Mouse (Mus musculus): ENCODE measurements around the gene Csnk2a1.
"Not testable (repeated sequence)": the region's sequence is repeated elsewhere in the genome, so short reads cannot be mapped to it uniquely, and the experiment has no call there.

Csnk2a1 gene

DNA sequence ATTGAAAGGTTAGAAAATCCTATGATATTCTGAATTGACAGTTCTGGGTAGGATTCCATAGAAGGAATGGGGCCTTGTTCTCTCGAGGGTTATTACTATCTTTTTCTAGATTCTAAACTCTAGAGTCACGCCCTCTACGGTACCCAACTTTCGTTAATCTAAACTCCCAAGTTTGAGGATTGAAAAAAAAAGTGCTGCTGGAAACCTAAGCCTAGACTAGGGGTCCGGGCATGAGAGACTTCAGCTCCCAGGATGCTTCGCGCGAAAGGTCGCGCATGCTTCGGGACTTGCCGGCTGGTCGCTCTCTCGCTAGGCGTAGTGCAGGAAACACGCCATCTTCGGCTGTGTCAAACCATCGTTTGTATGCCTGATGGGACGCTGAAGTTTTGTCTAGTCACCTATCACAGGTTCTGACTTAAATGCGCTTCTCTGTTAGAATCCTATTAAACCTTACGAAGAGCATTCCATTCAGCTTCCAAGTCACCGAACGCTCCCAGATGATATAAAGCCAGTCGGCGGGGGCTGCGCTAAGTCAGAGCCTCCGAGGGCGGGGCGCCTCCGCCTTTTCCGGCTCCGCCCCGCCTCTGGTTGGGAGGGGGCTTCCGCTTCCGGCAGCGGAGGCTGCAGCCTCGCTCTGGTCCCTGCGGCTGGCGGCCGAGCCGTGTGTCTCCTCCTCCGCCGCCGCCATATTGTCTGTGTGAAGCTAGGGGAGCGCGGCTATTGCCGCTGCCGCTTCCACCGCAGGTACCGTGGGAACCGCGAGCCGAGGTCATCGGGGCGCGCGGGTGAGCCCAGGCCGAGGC, at the start of gene Csnk2a1:
TSS of gene Csnk2a1 (plus strand) at position 592 of the 803 bp plus-strand sequence.
- DNase-seq, result peak; percentile 96

DNA sequence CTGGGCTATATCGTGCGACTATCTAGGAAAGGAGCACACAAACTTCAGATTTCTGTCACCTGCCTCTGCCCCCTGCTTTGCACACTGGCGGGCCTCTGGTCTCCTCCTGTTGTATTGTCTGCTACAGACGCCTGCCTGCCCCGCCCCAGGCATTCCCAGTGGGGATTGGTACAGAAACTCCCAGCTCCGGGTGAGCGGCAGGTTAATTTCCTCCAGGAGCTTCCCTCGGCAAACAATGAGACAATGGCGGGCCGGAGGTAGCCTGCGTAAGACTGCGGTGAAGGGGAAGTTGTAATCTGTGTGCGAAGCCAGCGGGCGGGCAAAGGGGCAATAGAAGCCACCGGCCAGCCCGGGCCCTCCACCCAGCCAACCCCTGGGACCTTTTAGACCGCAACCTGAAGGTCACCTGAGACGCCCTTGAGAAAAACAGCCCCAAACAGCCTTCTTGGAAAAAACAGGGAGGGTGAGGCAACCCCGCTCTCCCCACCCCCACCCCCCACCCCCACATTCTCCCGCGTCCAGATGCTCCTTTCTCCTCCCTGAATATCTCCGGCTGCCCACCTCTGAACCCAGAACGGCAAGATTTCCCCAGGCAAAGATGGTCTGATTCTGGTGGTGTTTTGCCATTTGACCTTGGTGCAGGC, 49.4 kb upstream of the Csnk2a1 start:
- no peak for DNase-seq

DNA sequence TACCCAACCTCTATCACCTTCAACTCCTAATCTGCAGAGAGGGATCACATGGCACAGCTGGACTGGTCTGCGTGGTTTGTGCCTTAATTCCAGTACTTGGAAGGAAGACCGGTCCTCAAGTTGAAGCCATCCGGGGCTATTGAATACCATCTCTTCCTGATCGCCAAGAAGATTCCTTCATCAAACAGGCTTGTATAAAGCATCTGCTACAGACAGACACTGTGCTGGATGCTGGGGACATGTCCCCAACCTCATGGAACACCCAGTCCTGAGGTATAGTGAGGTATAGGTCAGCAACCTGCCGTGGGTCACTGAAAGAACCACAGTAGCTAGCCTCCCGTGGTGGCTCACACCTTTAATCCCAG, 48.9 kb upstream of the Csnk2a1 start:
- DNase-seq, result no peak

DNA sequence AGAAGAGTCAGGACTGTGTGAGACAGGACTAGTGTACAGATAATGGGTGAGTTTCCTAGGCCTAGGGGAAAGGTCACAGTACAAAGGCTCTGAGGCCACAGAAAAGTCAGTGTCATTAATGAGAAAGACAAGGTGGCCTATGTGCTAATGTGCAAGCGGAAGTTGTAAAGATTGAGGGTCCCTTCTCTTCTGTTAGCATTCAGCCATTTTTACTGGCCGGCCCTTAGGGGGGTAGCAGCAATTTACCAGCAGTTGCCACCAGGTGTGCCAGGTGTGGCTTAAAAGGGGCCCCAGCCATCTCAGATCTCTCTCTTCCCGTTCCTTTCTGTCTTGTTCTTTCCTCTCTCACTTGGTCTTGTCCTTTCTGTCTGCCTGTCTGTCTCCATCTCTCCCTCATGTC, 48.3 kb upstream of the Csnk2a1 start:
- DNase-seq, result no peak

DNA sequence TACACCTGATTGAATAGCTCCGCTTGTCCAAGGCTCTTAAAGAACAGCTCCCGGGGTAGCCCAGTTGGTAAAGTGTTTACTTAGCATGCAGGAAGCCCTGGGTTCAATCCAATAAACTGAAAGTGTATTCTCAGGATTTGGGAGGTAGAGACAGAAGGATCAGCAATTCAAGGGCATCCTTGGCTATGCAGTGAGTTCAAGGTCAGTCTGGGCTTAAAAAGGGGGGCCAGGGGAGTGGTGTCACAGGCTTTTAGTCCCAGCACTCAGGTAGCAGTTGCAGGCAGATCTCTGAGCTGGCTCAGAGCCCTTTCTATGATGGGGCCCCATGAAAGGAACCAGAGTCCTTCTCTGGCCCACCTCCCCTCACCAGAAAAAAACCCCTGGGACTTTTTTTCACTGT, 47.3 kb upstream of the Csnk2a1 start:
- no peak for DNase-seq

DNA sequence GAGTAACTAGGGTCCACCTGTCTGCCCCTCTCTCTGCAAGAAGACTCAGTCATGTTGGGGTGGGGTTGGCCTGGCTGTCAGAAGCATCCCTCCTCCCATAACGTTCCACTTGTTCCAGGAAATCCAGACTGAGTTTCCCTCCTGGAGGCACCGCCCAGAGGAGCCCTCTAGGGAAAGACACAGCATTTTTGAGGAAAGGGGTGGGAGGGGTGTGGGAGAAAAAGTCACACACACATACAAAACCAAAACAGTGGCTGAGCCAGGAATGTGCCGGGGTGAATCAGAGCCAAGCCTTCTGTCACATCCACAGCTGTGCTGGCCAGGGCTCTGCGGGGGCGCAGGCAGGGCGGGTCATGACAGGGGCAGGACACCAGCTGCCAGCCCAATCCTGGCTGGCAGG, 46.3 kb upstream of the Csnk2a1 start:
- peak; percentile 8 for DNase-seq

DNA sequence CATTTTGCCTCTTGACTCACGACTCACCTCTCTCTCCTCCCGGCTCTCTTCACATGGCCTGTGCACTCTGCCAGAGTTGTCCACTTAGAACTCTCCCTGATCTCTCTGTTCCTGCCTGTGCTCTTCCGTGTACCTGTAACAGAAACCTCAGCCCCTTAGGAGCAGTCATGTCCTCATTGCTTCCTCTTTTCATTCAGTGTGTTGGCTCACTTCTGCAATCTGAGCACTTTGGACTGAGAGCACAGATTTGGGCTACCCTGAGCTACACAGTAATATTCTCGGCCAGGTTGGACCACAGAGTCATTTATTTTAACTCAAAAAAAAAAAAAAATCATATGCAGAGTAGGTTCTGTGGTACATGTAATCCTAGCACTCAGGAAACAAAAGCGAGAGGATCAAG, 39.5 kb upstream of the Csnk2a1 start:
- DNase-seq, result no peak

DNA sequence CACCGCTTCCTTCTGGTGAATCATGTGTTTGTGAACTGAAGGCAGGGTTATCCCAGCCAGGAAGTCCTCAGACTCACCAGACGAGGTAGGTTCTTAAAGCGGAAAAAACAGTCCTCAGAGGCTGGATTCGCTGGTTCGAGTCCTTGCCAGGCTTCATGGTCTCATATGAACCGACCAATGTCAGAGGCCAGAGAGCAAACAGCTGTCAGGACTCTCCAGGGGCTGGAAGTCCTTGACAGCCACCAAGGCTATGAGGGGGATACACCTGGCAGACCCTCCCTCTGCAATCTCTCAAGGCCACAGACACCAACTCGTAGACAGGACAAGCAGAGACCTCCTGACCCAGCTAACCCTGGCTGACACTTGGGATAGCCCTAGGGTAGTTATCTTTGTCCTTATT, 37.4 kb upstream of the Csnk2a1 start:
- no peak for DNase-seq

DNA sequence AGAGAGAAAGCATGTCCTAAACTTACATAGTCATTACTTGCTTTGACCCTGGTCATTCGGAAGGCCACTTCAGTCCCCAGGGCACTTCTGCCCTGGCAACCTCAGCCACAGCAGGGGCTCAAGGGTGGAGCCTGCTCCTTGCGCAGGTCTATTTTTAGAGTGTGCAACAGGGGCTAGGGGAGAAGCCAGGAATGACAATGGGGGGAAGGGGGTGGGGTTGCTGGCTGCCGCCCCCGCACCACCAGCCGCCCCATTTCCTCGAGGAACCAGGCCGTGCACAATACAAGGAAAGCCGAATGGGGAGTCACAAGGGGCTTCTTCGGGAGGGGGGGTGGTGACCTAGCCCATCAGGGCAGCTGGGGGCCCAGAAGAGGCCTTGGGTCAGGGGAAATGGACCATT, 37.0 kb upstream of the Csnk2a1 start:
- DNase-seq, result no peak

DNA sequence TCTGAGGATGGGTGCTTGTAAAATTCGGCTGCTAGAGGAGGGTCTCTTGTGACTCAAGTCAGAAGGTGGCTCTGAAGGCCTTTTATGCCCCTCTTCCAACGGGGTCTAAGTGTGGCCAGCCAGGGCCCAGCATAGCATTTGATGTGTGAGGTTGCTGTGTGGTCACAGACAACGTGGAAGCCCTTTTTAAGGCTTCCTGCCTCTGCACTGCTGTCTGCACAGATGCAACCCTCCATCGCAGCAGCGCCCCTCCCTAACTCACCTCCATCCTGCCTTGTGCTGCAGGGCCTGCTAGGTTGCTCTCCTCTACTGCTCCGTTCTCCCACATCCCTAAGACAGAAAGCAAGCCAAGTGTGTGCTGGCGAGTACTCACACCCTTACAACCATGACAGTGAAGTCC, 36.5 kb upstream of the Csnk2a1 start:
- DNase-seq, result no peak

DNA sequence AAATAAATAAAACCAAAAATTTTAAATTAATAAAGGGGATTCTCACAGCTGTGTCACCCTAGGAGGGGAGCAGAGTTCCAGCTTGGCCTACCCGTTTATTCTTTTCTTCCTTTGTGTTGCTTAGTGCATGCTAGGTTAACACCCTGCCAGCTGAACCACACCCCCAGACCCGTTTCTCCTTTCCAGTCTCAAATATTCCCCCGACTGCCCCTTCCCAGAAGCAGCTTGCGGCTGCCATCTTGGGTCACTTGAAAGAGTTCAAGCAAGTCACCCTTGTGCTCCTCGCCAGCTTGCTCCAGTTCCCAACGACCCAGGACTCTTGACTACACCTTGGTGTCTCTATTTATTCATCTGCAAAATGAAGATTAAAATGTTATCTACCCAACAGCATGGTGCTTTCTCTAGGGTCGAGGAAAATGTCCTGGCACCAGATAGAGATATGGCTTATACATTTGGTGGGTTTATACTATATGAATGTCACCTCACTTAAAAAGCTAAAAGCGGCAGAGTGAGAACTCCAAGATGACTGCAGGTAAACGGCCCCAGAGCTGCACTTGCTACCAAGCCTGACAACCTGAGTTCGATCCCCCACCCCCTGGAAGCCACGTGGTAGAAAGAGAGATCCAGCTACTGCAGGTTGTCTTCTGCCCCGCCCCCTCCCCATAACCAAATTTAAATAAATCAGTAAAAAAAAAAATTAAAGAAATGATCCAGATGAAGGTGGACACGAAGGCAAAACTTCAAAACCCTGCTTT, 33.9 kb upstream of the Csnk2a1 start:
- DNase-seq, result no peak

DNA sequence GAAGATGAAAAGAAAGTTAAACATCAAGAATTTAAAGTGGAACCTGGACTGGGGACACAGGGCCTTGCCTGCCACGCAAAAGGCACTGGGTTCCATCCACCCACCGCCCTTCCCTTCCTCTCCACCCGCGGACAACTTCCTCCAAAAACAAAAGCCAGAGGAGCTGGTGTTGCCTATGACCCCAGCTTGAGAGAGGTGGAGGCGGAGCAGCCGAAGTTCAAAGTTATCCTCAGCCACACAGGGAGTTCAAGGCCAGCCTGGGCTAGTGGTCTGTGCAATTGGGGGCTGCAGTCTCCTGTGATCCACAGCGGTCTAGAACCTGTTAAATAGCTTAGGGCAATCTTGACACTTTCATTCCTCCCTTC, 33.3 kb upstream of the Csnk2a1 start:
- no peak for DNase-seq

DNA sequence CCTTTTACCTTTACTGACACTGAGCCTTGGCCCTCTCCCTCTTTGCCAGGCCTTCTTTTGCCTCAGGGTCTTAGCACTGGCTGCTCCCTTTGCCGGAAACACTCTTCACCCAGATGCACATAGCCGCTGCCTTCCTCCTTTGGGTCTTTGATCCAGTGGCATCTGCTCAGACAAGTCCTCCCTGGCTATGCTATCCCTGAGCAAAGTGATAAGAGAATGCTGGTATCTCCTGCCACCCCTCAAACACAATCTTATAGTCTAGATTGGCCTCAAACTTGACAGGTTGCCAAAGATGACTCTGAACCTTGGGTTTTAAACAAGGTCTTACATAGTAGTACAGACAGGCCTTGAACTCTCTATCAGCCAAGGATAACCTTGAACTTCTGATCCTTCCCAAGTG, 32.1 kb upstream of the Csnk2a1 start:
- DNase-seq, result no peak

DNA sequence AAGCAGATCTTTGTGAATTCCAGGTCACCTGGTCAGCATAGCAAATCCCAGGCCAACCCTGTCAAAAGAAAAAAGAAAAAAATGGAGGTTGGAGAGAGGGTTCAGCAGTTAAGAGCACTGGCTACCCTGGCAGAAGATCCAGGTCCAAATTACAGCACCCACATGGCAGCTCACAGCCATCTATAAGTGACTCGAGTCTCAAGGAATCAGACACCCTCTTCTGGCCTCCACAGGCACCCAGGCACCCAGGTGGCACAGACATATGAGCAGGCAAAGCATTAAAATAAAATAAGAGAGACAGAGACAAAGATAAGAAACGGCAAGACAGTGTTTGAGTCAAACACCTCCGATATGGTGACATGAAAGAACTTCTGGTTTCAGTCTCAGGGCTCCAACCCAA, 29.7 kb upstream of the Csnk2a1 start:
- no peak for DNase-seq

DNA sequence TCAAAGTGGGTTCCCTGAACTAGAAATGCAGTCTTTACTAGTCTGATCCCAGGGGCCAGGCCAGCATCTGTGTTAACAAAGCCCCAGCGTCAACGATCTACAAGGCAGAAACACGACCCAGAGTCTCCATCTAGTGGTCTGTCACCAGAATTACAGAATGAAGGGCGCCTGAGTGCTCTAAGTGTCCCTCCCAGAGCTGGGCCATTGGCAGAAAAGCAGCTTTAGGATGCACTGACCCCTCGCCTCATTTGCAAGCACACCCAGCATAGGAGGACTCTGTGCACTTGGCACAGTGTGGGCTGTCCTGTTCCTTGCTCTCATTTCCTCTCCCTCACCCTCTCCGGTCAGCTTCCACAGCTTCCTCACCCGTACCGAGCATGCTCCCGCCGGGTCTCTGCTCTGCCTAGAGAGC, 29.3 kb upstream of the Csnk2a1 start:
- DNase-seq, result peak; percentile 73

DNA sequence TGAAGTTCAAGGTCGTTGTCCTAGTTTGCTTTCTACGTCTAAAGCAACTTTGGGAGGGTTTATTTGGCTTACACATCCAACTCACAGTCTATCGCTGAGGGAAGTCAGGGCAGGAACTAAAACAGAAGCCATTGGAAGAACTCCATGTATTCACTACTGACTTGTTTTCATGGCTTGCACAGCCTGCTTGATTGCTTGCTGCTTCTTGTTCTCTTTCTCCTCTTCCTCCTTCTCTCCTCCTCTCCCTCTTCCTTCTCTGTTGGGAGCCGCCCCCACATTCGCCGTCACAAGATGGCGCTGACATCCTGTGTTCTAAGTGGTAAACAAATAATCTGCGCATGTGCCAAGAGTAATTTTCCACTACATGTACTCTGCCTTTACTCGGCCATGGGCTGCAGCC, 20.5 kb upstream of the Csnk2a1 start:
- not testable (repeated sequence) for DNase-seq

DNA sequence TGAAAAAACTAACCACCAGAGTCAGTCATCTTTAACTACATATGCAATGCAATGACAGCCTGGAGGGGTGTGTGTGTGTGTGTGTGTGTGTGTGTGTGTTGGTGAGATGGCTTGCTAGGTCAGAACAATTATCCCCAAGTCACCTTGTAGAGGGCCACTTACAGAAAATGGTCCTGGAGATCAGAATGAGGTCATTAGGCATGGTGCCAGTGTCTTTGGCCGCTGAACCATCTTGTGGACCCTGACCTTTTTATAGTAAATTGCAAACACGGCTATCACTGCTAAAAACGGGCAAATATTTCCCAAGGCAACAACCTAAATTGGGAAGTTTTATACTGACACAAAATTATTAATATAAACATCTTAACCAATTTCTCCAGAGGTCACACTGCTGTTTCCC, 14.8 kb upstream of the Csnk2a1 start:
- no peak for DNase-seq

DNA sequence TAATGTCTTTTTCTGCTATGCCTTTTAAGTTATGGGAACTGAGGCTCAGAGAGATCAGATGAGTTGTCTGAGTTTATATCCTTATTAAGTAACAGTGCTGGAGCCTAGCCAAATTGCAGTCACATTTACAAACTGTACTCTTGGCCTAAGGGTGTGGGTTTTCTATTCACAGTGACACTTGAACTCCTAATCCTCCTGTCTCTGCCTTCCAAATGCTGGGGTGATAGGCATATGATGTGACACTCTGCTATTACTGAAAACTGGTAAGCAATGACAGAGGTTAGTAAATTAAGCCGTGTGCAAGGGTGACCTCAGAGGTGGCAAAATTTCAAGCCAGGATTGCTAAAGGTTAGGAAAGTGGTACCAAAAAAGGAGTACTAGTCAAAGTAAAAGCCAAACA, 9.7 kb upstream of the Csnk2a1 start:
- no peak for DNase-seq

DNA sequence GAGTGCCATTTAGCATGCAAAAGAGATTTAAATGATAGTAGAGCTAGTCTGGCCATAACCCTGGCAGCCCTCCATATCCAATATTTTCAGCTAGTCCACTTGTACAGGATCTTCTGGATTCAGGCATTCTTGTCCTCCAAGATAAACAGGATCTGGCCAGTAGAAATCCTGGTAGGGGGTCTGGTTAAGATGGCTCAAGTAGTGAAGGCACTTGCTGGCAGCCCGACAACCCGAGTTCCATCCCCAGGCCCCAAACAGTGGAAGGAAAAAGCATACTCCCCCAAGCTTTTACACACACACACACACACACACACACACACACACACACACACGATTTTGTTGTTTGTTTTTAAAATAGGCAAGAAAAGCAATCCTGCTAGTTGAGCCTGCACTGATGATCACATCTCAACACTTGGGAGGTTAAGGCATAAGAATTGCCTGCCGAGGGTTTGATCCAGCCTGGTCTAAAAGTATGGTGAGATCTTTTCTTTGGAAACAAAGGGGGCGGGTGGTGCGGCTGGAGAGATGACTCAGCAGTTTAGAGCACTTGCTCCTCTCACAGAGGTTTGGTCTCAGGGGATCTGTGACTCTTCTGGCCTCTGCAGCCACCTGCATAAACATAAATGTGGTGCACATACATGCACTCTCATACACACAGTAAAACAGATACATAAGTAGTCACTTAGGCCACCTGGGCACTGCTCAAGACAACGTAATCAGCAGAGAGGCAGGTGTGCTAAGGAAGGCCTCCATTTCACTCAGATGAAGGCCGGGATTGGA, 2.9 kb upstream of the Csnk2a1 start:
- no peak for DNase-seq

DNA sequence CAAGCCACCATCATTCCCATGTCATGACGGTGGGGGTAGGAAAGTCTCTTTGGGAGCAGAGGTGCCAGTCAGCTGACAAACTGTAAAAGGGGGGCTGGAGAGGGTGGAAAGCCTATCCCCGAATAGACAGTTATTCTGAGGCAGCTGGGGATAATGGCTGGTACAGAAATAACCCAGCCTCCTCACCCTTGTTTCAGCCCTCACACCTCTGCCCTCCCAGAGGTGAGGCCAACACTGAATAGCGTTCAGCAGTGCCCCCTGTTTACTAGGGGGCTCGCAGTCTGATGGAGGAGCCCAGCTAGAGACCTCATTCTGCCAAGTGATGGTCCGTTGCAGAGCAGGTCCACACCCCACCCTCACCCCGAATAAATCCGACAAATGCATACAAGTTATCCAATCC, 1.1 kb upstream of the Csnk2a1 start:
- DNase-seq, result no peak

DNA sequence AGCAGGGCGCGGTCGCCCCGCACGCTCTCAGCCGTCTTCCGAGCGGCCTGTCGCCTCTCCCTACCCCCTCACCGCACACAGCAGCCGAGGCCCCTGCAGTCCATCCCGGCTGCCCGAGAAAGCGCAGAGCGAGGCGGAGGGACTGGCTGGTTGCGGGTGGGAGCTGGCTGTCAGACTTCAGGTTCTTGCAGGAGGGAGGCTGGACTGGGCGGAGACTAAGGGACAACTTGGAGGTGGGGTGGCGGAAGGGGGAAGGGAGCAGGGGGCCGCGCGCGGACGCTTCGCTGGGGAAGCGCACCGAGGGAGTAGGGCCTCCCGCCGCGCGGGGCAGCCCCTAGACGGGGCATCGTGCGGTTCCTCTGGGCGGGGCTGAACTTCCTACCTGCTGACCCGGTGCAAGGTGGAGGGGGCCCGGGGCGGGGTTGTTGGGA, 427 bp downstream of the Csnk2a1 start:
- DNase-seq, result peak; percentile 63

DNA sequence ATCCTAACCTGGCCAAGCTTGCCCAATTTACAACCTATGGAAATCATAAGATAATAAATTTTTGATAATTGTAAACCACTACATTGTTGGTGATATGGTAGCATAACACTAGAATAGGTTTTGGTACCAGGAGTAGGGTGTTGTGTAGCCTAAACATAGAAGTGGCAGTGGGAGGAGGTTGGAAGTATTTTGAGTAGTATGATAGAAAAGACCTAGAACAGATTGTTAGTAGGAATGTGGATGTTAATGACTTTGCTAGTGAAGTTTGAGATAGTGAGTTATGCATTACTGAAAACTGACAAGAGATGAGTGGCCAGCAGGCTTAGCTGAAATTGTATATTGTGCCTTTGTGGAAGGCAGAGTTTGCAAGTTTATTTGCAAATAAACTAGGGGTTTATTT, 3.4 kb downstream of the Csnk2a1 start:
- DNase-seq, result no peak

DNA sequence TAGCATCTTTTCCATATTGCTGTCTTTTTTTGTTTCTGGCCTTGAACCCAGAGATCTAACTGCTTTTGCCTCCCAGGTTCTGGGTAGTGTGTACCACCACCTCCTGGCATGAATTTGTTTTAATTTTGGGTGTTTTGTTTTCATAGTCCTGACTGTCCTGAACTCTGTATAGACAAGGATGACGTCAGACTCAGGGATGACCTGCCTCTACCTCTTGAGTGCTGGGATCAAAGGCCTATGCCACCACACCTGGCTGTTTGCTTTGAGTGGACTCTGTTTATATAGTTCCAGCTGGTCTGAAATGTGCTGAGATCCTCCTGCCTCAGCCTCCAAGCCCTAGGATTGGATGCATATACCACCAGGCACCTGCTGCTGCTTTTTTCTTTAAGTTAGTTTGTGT, 11.3 kb downstream of the Csnk2a1 start:
- no peak for DNase-seq
